Comparison of ENCODE assay signal across 18 mouse cellular contexts in genomic region chr10:84571052-84571639, GRCm38 (mm10). TPM values are rescaled to one million over a fixed set of nuclear protein-coding genes. Genes with fewer than 3 reads are reported as not detected.
DNase-seq lines count a peak whose midpoint lies in the region; ATAC-seq and TF ChIP-seq lines count a peak whose summit lies in the region.
"Had no signal": no experiment of that assay in that cellular context is flagged by ENCODE, and none has a peak within 500 bp of the region (broad histone marks: within the 10 kb centered on the region; RNA-seq: fewer than 3 reads in every experiment).

No protein-coding gene starts in this region.

- no peaks in the 10 kb centered on the region for H3K9me3 ChIP-seq in lung, postnatal 0 days (ENCODE audit: low read length)
- no peaks in the 10 kb centered on the region for H3K9me3 ChIP-seq in CH12.LX (replicated peaks; ENCODE audit: low read length)
- no peaks in the 10 kb centered on the region for H3K9me3 ChIP-seq in forebrain, embryonic 11.5 days (ENCODE audit: control insufficient read depth, low read length)
- H3K9me3 ChIP-seq: midbrain, embryonic 10.5 days had no signal

- no peak for TF ChIP-seq POLR2A in CH12.LX (IDR thresholded peaks at IDR 0.05; ENCODE audit: low read depth, low read length)

- H3K36me3 ChIP-seq in lung, postnatal 0 days (ENCODE audit: insufficient read depth, low read length): no peaks in the 10 kb centered on the region
- no peaks in the 10 kb centered on the region for H3K36me3 ChIP-seq in CH12.LX (replicated peaks in 1 of 2; ENCODE audit: control insufficient read depth in 1 of 2, insufficient read depth in 1 of 2, low read length in 1 of 2)
- H3K36me3 ChIP-seq in splenic B cell, adult 2 months (ENCODE audit: control insufficient read depth, insufficient read depth, low read length, poor library complexity, severe bottlenecking): no peaks in the 10 kb centered on the region
- H3K36me3 ChIP-seq in forebrain, embryonic 11.5 days (ENCODE audit: control insufficient read depth, insufficient read depth, low read length): no peaks in the 10 kb centered on the region
- H3K36me3 ChIP-seq: midbrain, embryonic 10.5 days had no signal

- DNase-seq in lung, postnatal 0 days (ENCODE audit: low spot score): peak; percentile 77
- no peak for DNase-seq in lung, postnatal 14 days
- DNase-seq in CH12.LX (ENCODE audit: extremely low read depth): peak; percentile 74
- DNase-seq in induced T-regulatory cell, adult 2 months (ENCODE audit: low read depth): peak; percentile 22
- peak; percentile 91 for DNase-seq in splenic B cell, adult 2 months (ENCODE audit: low read depth, low spot score)
- DNase-seq in forebrain, embryonic 11.5 days (ENCODE audit: low spot score): no peak
- DNase-seq: cerebellum, adult 18-20 months; gastrocnemius, adult 2 months; heart, adult 18-20 months; kidney, adult 2 months; layer of hippocampus, postnatal 36 days; left cerebral cortex, postnatal 4 days; lung, embryonic 14.5 days; thymus, adult 18-20 months had no signal

- H3K4me1 ChIP-seq in lung, postnatal 0 days (ENCODE audit: insufficient read depth, low read depth, low read length): 0 out of 2 replicates have a peak, but pooled peaks cover 5% of the 10 kb centered on the region
- peaks cover 10 to 58% of the 10 kb centered on the region in 2 experiments for H3K4me1 ChIP-seq in CH12.LX (ENCODE audit: control insufficient read depth in 1 of 2, insufficient read depth in 2 of 2)
- H3K4me1 ChIP-seq in forebrain, embryonic 11.5 days (replicated peaks; ENCODE audit: control insufficient read depth, insufficient read depth, low read length): no peaks in the 10 kb centered on the region

- TF ChIP-seq RAD21 in CH12.LX (IDR thresholded peaks at IDR 0.05; ENCODE audit: low read depth, low read length): no peak; the same call in 1 of the 2 replicates

- H3K4me2 ChIP-seq in lung, postnatal 0 days (replicated peaks; ENCODE audit: low read depth, low read length): no peak overlapping the region
- H3K4me2 ChIP-seq in CH12.LX (ENCODE audit: insufficient read depth, low read depth, poor library complexity, severe bottlenecking): peak overlapping the region; percentile 60
- H3K4me2 ChIP-seq in forebrain, embryonic 11.5 days (ENCODE audit: low read depth, low read length, severe bottlenecking): no peak overlapping the region
- H3K4me2 ChIP-seq: lung, embryonic 14.5 days had no signal

- no peak for TF ChIP-seq CTCF in lung, postnatal 0 days (IDR thresholded peaks at IDR 0.05)
- no peak for TF ChIP-seq CTCF in CH12.LX (conservative IDR thresholded peaks at IDR 0.05 in 1 of 2, IDR thresholded peaks at IDR 0.05 in 1 of 2; ENCODE audit: low read depth in 2 of 2, low read length in 2 of 2)

- WGBS in lung, postnatal 0 days: 57% methylated on average over 10 of the region's 10 CpGs
- WGBS in forebrain, embryonic 11.5 days: 89% methylated on average over 10 of the region's 10 CpGs

- H3K4me3 ChIP-seq in lung, postnatal 0 days (ENCODE audit: low read depth, low read length): no peak overlapping the region
- H3K4me3 ChIP-seq in CH12.LX (replicated peaks in 1 of 3; ENCODE audit: low read depth in 2 of 3, low read length in 2 of 3, poor library complexity in 1 of 3): no peak overlapping the region
- H3K4me3 ChIP-seq in forebrain, embryonic 11.5 days (ENCODE audit: low read depth, low read length): no peak overlapping the region
- H3K4me3 ChIP-seq: erythroblast, embryonic 14.5 days; gastrocnemius, adult 2 months; midbrain, embryonic 10.5 days had no signal

- TF ChIP-seq EP300 in lung, postnatal 0 days (IDR thresholded peaks at IDR 0.05): peak; percentile 78
- TF ChIP-seq EP300 in CH12.LX (IDR thresholded peaks at IDR 0.05; ENCODE audit: low read length): peak; percentile 63

- no peaks in the 10 kb centered on the region for H3K79me2 ChIP-seq in CH12.LX (replicated peaks; ENCODE audit: control insufficient read depth, extremely low read depth, insufficient read depth, poor library complexity, severe bottlenecking)

- peak; percentile 77 for ATAC-seq in lung, postnatal 0 days
- ATAC-seq in megakaryocyte progenitor cell, adult 5-6 weeks (replicated peaks; ENCODE audit: poor library complexity): no peak
- ATAC-seq in forebrain, embryonic 11.5 days (replicated peaks; ENCODE audit: low FRiP score): no peak
- ATAC-seq: forebrain, embryonic 16.5 days had no signal

- no peaks in the 10 kb centered on the region for H3K27me3 ChIP-seq in lung, postnatal 0 days (replicated peaks; ENCODE audit: insufficient read depth, low read length)
- H3K27me3 ChIP-seq in CH12.LX (replicated peaks): no peaks in the 10 kb centered on the region
- no peaks in the 10 kb centered on the region for H3K27me3 ChIP-seq in splenic B cell, adult 2 months (ENCODE audit: control insufficient read depth, insufficient read depth, low read length, poor library complexity, severe bottlenecking)
- H3K27me3 ChIP-seq in forebrain, embryonic 11.5 days (ENCODE audit: control insufficient read depth, insufficient read depth, low read length): 0 out of 2 replicates have a peak, but pooled peaks cover 2% of the 10 kb centered on the region

- H3K9ac ChIP-seq in lung, postnatal 0 days (replicated peaks; ENCODE audit: low read depth): no peak overlapping the region
- H3K9ac ChIP-seq in CH12.LX (ENCODE audit: insufficient read depth, low read depth): no peak overlapping the region
- H3K9ac ChIP-seq in forebrain, embryonic 11.5 days (ENCODE audit: low read length): no peak overlapping the region
- H3K9ac ChIP-seq: lung, embryonic 14.5 days had no signal

- dilution Hi-C loops in CH12.LX (cut with MboI; ENCODE audit: extremely low pct_ligation_motif_present, extremely low pct_unique_long_range_greater_than_20kb, low sequenced_read_pairs): no loop called here

- H3K27ac ChIP-seq in lung, postnatal 0 days (ENCODE audit: low read length): no peak overlapping the region
- H3K27ac ChIP-seq in CH12.LX (ENCODE audit: insufficient read depth, low read depth): no peak overlapping the region
- H3K27ac ChIP-seq in forebrain, embryonic 11.5 days (ENCODE audit: low read depth, low read length): no peak overlapping the region
- H3K27ac ChIP-seq: gastrocnemius, adult 2 months; midbrain, embryonic 10.5 days had no signal

- in situ Hi-C loops in CH12.LX (cut with MboI; ENCODE audit: low pct_ligation_motif_present, low pct_unique_long_range_greater_than_20kb, low sequenced_read_pairs): no loop called here

TF ChIP-seq in CH12.LX, 34 proteins besides CTCF, POLR2A, EP300 and RAD21 (continues in another document):
- TF ChIP-seq TCF12 (IDR thresholded peaks at IDR 0.05; ENCODE audit: low read depth, low read length) (peak; percentile 70), POLR2AphosphoS2 (IDR thresholded peaks at IDR 0.05; ENCODE audit: low read depth, low read length) (no peak), ETS1 (conservative IDR thresholded peaks at IDR 0.05; ENCODE audit: low read depth, low read length) (peak; percentile 95), JUND (conservative IDR thresholded peaks at IDR 0.05; ENCODE audit: low read depth, low read length) (peak; percentile 74), CHD2 (IDR thresholded peaks at IDR 0.05; ENCODE audit: low read length) (no peak), MYC (IDR thresholded peaks at IDR 0.05; ENCODE audit: low read depth, low read length) (peak; percentile 79; the same call in 1 of the 2 replicates), NELFE (IDR thresholded peaks at IDR 0.05; ENCODE audit: low read depth, low read length) (no peak), ELF1 (IDR thresholded peaks at IDR 0.05; ENCODE audit: low read depth, low read length) (peak; percentile 50; the same call in 1 of the 2 replicates), BHLHE40 (IDR thresholded peaks at IDR 0.05; ENCODE audit: low read depth, low read length) (peak; percentile 96), RCOR1 (conservative IDR thresholded peaks at IDR 0.05; ENCODE audit: low read depth, low read length) (0 out of 2 replicates have a peak, but pooled peaks have one; percentile 72), MAZ (IDR thresholded peaks at IDR 0.05; ENCODE audit: low read depth, low read length) (peak; percentile 50; the same call in 1 of the 2 replicates), MAX (IDR thresholded peaks at IDR 0.05; ENCODE audit: low read length) (peak; percentile 81), E2F4 (IDR thresholded peaks at IDR 0.05; ENCODE audit: insufficient replicate concordance, low read depth, low read length) (no peak), MEF2A (IDR thresholded peaks at IDR 0.05; ENCODE audit: borderline replicate concordance, low read depth, low read length) (peak; percentile 98), SIN3A (IDR thresholded peaks at IDR 0.05; ENCODE audit: low read length) (peak; percentile 78), ZKSCAN1 (IDR thresholded peaks at IDR 0.05; ENCODE audit: borderline replicate concordance, low read depth, low read length) (no peak), JUN (IDR thresholded peaks at IDR 0.05; ENCODE audit: insufficient read depth, low read depth, low read length) (peak; percentile 73)

RNA-seq across cellular contexts. Expression of gene Tcp11l2, which starts 5.3 kb away (rescaled TPM):
- polyA plus RNA-seq in lung, postnatal 0 days (2015; fragmentation: Nextera tagmentation; extraction: Ambion mirVana): 73.8 and 73.9 TPM in 2 replicates
- total RNA-seq in CH12.LX (2012; rRNA removed) (2.1 and 2.9 TPM in 2 replicates), CH12.LX (2014; rRNA removed) (6.0 and 6.5 TPM in 2 replicates)
- polyA plus RNA-seq in CH12.LX (2012; ENCODE audit: insufficient read length, low read depth): 2.4 and 2.6 TPM in 2 replicates
- total RNA-seq in megakaryocyte progenitor cell, adult 5-6 weeks (2015): 12.4 and 14.6 TPM in 2 replicates
- 7.0 and 10.1 TPM in 2 replicates for total RNA-seq in megakaryocyte progenitor cell, adult 5-6 weeks (2017)
- 4.9 and 5.1 TPM in 2 replicates for polyA plus RNA-seq in forebrain, embryonic 11.5 days (2014; fragmentation: Nextera tagmentation; extraction: Ambion mirVana)

RNA-seq across cellular contexts. Expression of gene Ckap4, which starts 37.3 kb away (rescaled TPM):
- 49.2 and 58.8 TPM in 2 replicates for polyA plus RNA-seq in lung, postnatal 0 days (2015; fragmentation: Nextera tagmentation; extraction: Ambion mirVana)
- total RNA-seq in CH12.LX (2012; rRNA removed) (35.0 and 40.6 TPM in 2 replicates), CH12.LX (2014; rRNA removed) (24.4 and 25.2 TPM in 2 replicates)
- polyA plus RNA-seq in CH12.LX (2012; ENCODE audit: insufficient read length, low read depth): 66.6 and 71.2 TPM in 2 replicates
- 72.5 and 84.2 TPM in 2 replicates for total RNA-seq in megakaryocyte progenitor cell, adult 5-6 weeks (2015)
- 63.4 and 70.0 TPM in 2 replicates for total RNA-seq in megakaryocyte progenitor cell, adult 5-6 weeks (2017)
- 68.0 and 77.4 TPM in 2 replicates for polyA plus RNA-seq in forebrain, embryonic 11.5 days (2014; fragmentation: Nextera tagmentation; extraction: Ambion mirVana)

RNA-seq across cellular contexts. Expression of gene Polr3b, which starts 50.9 kb away (rescaled TPM):
- polyA plus RNA-seq in lung, postnatal 0 days (2015; fragmentation: Nextera tagmentation; extraction: Ambion mirVana): 6.2 and 7.8 TPM in 2 replicates
- 13.0 and 14.1 TPM in 2 replicates for total RNA-seq in CH12.LX (2012; rRNA removed)
- total RNA-seq in CH12.LX (2014; rRNA removed): 15.5 and 16.3 TPM in 2 replicates
- 20.8 and 26.5 TPM in 2 replicates for polyA plus RNA-seq in CH12.LX (2012; ENCODE audit: insufficient read length, low read depth)
- 23.9 and 29.3 TPM in 2 replicates for total RNA-seq in megakaryocyte progenitor cell, adult 5-6 weeks (2015)
- total RNA-seq in megakaryocyte progenitor cell, adult 5-6 weeks (2017): 29.4 and 45.9 TPM in 2 replicates
- 16.9 TPM in 2 replicates for polyA plus RNA-seq in forebrain, embryonic 11.5 days (2014; fragmentation: Nextera tagmentation; extraction: Ambion mirVana)

Comparison
In these comparisons a context has a peak if more than half of its experiments do, and no peak if none do; other contexts are left out.
1. DNase-seq: peak in lung, postnatal 0 days (single experiment), CH12.LX (single experiment), induced T-regulatory cell, adult 2 months (single experiment) and splenic B cell, adult 2 months (single experiment); none in lung, postnatal 14 days (single experiment) and forebrain, embryonic 11.5 days (single experiment).
2. RNA of gene Tcp11l2, which starts 5.3 kb away (polyA plus RNA-seq): 73.8 to 73.9 TPM in lung, postnatal 0 days; 4.9 to 5.1 TPM in forebrain, embryonic 11.5 days and 2.4 to 2.6 TPM in CH12.LX; every median in the first group is over 10 times any median in the second.